Mouse (Mus musculus) splenic B cell, adult 2 months (primary cell): ENCODE data around the gene Gm38100.

Experiments used
- DNase-seq: peaks from one replicate; pipeline ENCODE4 v3.0.0-alpha.2; 2011; ENCODE audit warnings: low read depth, low spot score
- H3K27me3 ChIP-seq: 2 replicates; pipeline ENCODE4 v1.6.1; 2012; ENCODE audit warnings: mild to moderate bottlenecking, low read length, moderate library complexity, mixed read lengths; ENCODE audit not compliant: control insufficient read depth, poor library complexity, insufficient read depth, severe bottlenecking
- H3K36me3 ChIP-seq: 2 replicates; pipeline ENCODE4 v1.6.1; 2012; ENCODE audit warnings: mild to moderate bottlenecking, low read length, moderate library complexity, mixed read lengths; ENCODE audit not compliant: control insufficient read depth, poor library complexity, insufficient read depth, severe bottlenecking

Gene Gm38100

GRCm38 (mm10) chr1:175920029-175920428 is at the start of gene Gm38100:
Gene Gm38100, plus strand, starts transcription at chr1:175920329.
- DNase-seq: no peak
- no peaks in the 10 kb centered on the region for H3K36me3 ChIP-seq
- H3K27me3 ChIP-seq: no peaks in the 10 kb centered on the region

- no peak for DNase-seq
- no peaks in the 10 kb centered on the region for H3K27me3 ChIP-seq
- no peaks in the 10 kb centered on the region for H3K36me3 ChIP-seq
Measured at GRCm38 (mm10) chr1:175870716-175871115, 49.4 kb upstream of the Gm38100 start.

GRCm38 (mm10) chr1:175872028-175872816 is 47.9 kb upstream of the Gm38100 start:
- no peak for DNase-seq
- Histone ChIP-seq H3K36me3 (no peaks in the 10 kb centered on the region), H3K27me3 (no peaks in the 10 kb centered on the region)

- Histone ChIP-seq H3K27me3 (no peaks in the 10 kb centered on the region), H3K36me3 (no peaks in the 10 kb centered on the region)
- peak; percentile 88 for DNase-seq
Measured at GRCm38 (mm10) chr1:175880453-175881296, 39.5 kb upstream of the Gm38100 start, which contains the start of gene Exo1. Gene Exo1, plus strand, starts transcription at chr1:175880581.

GRCm38 (mm10) chr1:175883398-175883797 is 36.7 kb upstream of the Gm38100 start:
- H3K36me3 ChIP-seq: no peaks in the 10 kb centered on the region
- no peaks in the 10 kb centered on the region for H3K27me3 ChIP-seq
- DNase-seq: no peak

GRCm38 (mm10) chr1:175893263-175893662 is 26.9 kb upstream of the Gm38100 start:
- no peak for DNase-seq
- Histone ChIP-seq H3K36me3 (no peaks in the 10 kb centered on the region), H3K27me3 (no peaks in the 10 kb centered on the region)

- Histone ChIP-seq H3K36me3 (no peaks in the 10 kb centered on the region), H3K27me3 (no peaks in the 10 kb centered on the region)
- DNase-seq: no peak
Measured at GRCm38 (mm10) chr1:175893726-175894125, 26.4 kb upstream of the Gm38100 start.

- no peaks in the 10 kb centered on the region for H3K36me3 ChIP-seq
- DNase-seq: no peak
- H3K27me3 ChIP-seq: no peaks in the 10 kb centered on the region
Measured at GRCm38 (mm10) chr1:175911207-175911606, 8.9 kb upstream of the Gm38100 start.

GRCm38 (mm10) chr1:175912038-175912437 is 8.1 kb upstream of the Gm38100 start:
- no peak for DNase-seq

GRCm38 (mm10) chr1:175913728-175914303 is 6.3 kb upstream of the Gm38100 start:
- Histone ChIP-seq H3K36me3 (no peaks in the 10 kb centered on the region), H3K27me3 (no peaks in the 10 kb centered on the region)
- DNase-seq: no peak

More at GRCm38 (mm10) chr1:175912038-175912437, 8.1 kb upstream of the Gm38100 start:
- Histone ChIP-seq H3K36me3 (no peaks in the 10 kb centered on the region), H3K27me3 (no peaks in the 10 kb centered on the region)

GRCm38 (mm10) chr1:175921091-175921490 is 962 bp downstream of the Gm38100 start:
- no peak for DNase-seq
- Histone ChIP-seq H3K36me3 (no peaks in the 10 kb centered on the region), H3K27me3 (no peaks in the 10 kb centered on the region)

- peak; percentile 82 for DNase-seq
- no peaks in the 10 kb centered on the region for H3K27me3 ChIP-seq
- no peaks in the 10 kb centered on the region for H3K36me3 ChIP-seq
Measured at GRCm38 (mm10) chr1:175923848-175924787, 4.0 kb downstream of the Gm38100 start.

GRCm38 (mm10) chr1:175931391-175931790 is 11.3 kb downstream of the Gm38100 start:
- no peaks in the 10 kb centered on the region for H3K36me3 ChIP-seq
- DNase-seq: no peak
- H3K27me3 ChIP-seq: no peaks in the 10 kb centered on the region

- H3K36me3 ChIP-seq: no peaks in the 10 kb centered on the region
- H3K27me3 ChIP-seq: no peaks in the 10 kb centered on the region
- peak; percentile 60 for DNase-seq
Measured at GRCm38 (mm10) chr1:175936282-175936737, 16.2 kb downstream of the Gm38100 start.
